Mouse (Mus musculus) intestine, embryonic 14.5 days (tissue): ENCODE data around the gene Slc15a1. TPM values are rescaled to one million over a fixed set of nuclear protein-coding genes. Genes with fewer than 3 reads are reported as not detected.

Experiments used
- ATAC-seq: fragments of 200-750 bp; cut with Nextera tagmentation; replicated peaks from 2 replicates; pipeline ENCODE4 v1.8.0; 2017; ENCODE audit warnings: low read depth, moderate number of reproducible peaks, moderate TSS enrichment, moderate library complexity; ENCODE audit not compliant: low FRiP score, low TSS enrichment
- DNase-seq: peaks from one replicate; pipeline ENCODE4 v3.0.0-alpha.2; 2018; ENCODE audit warnings: low spot score
- H3K27ac ChIP-seq: fragments of 300-500 bp; sonication (generic); 2 replicates; pipeline ENCODE4 v1.5.1; 2014; ENCODE audit warnings: low read depth, mild to moderate bottlenecking, control low read depth
- H3K27me3 ChIP-seq: fragments of 300-500 bp; sonication (generic); replicated peaks from 2 replicates; pipeline ENCODE4 v1.6.1; 2014; ENCODE audit warnings: low read length, control low read depth; ENCODE audit not compliant: control insufficient read depth, insufficient read depth
- H3K36me3 ChIP-seq: fragments of 300-500 bp; sonication (generic); 2 replicates; pipeline ENCODE4 v1.6.1; 2014; ENCODE audit warnings: low read length, control low read depth; ENCODE audit not compliant: control insufficient read depth, insufficient read depth
- H3K4me1 ChIP-seq: fragments of 300-500 bp; sonication (generic); replicated peaks from 2 replicates; pipeline ENCODE4 v1.6.1; 2014; ENCODE audit warnings: low read length, control low read depth, mixed read lengths; ENCODE audit not compliant: control insufficient read depth, insufficient read depth
- H3K4me2 ChIP-seq: fragments of 300-500 bp; sonication (generic); 2 replicates; pipeline ENCODE4 v1.6.1; 2014; ENCODE audit warnings: low read length
- H3K4me3 ChIP-seq: fragments of 300-500 bp; sonication (generic); 2 replicates; pipeline ENCODE4 v1.5.1; 2014; ENCODE audit warnings: low read depth, low read length, control low read depth, mixed read lengths
- H3K9ac ChIP-seq: fragments of 300-500 bp; sonication (generic); 2 replicates; pipeline ENCODE4 v1.6.1; 2014; ENCODE audit warnings: mild to moderate bottlenecking, low read length
- H3K9me3 ChIP-seq: fragments of 300-500 bp; sonication (generic); 2 replicates; pipeline ENCODE4 v1.6.1; 2016; ENCODE audit warnings: low read length, control low read depth; ENCODE audit not compliant: control insufficient read depth
- WGBS: fragments of 180-500 bp; shearing (Covaris S2); extraction: QIAGEN DNeasy Blood & Tissue Kit; methylation state at CpG from one replicate; pipeline ENCODE4 v1.1.7; 2014; 5-methylcytosine and 5-hydroxymethylcytosine counted together
- polyA plus RNA-seq: library from polyadenylated mRNA; unstranded; fragments of >200 nt; fragmentation: Nextera tagmentation; extraction: Ambion mirVana; gene quantifications from 2 replicates; pipeline ENCODE4 v1.2.1, GENCODE M21; 2014

Gene Slc15a1
- polyA plus RNA-seq, 1 experiment from 2014 or later, result 0.39 TPM

GRCm38 (mm10) chr14:121500577-121500976 lies 4.5 kb downstream of the Slc15a1 start:
- Histone ChIP-seq H3K27ac (no peak overlapping the region), H3K27me3 (peaks cover 17% of the 10 kb centered on the region; the same call in 1 of the 2 replicates), H3K4me3 (no peak overlapping the region), H3K4me1 (no peaks in the 10 kb centered on the region), H3K9ac (no peak overlapping the region), H3K4me2 (no peak overlapping the region), H3K36me3 (no peaks in the 10 kb centered on the region), H3K9me3 (no peaks in the 10 kb centered on the region)
- WGBS, result 69% methylated on average over 2 of the region's 2 CpGs
- no peak for ATAC-seq
- DNase-seq, result no peak

- no peaks in the 10 kb centered on the region for H3K4me1 ChIP-seq
- no peak for ATAC-seq
- WGBS, result 63% methylated on average over 1 of the region's 1 CpGs
Measured at GRCm38 (mm10) chr14:121499769-121500168, 5.3 kb downstream of the Slc15a1 start.

GRCm38 (mm10) chr14:121497800-121498199 lies 7.3 kb downstream of the Slc15a1 start:
- Histone ChIP-seq H3K36me3 (no peaks in the 10 kb centered on the region), H3K27me3 (no peaks in the 10 kb centered on the region), H3K4me1 (0 out of 2 replicates have a peak, but pooled peaks cover under 1% of the 10 kb centered on the region), H3K4me3 (no peak overlapping the region), H3K9me3 (no peaks in the 10 kb centered on the region), H3K4me2 (no peak overlapping the region), H3K27ac (no peak overlapping the region), H3K9ac (no peak overlapping the region)
- ATAC-seq, result no peak
- 83% methylated on average over 1 of the region's 1 CpGs for WGBS
- no peak for DNase-seq

More at GRCm38 (mm10) chr14:121499769-121500168, 5.3 kb downstream of the Slc15a1 start:
- Histone ChIP-seq H3K9me3 (no peaks in the 10 kb centered on the region), H3K4me3 (no peak overlapping the region), H3K4me2 (no peak overlapping the region), H3K27ac (no peak overlapping the region), H3K9ac (no peak overlapping the region), H3K36me3 (no peaks in the 10 kb centered on the region), H3K27me3 (0 out of 2 replicates have a peak, but pooled peaks cover 9% of the 10 kb centered on the region)
- no peak for DNase-seq

- ATAC-seq (no peak), DNase-seq (no peak)
- no peaks in the 10 kb centered on the region for H3K9me3 ChIP-seq
- H3K27me3 ChIP-seq, result no peaks in the 10 kb centered on the region
- no peak overlapping the region for H3K9ac ChIP-seq
- H3K4me2 ChIP-seq, result no peak overlapping the region
- H3K27ac ChIP-seq, result no peak overlapping the region
- WGBS, result 82% methylated on average over 4 of the region's 4 CpGs
- no peaks in the 10 kb centered on the region for H3K36me3 ChIP-seq
- H3K4me3 ChIP-seq, result no peak overlapping the region
- peaks cover 11% of the 10 kb centered on the region; the same call in 1 of the 2 replicates for H3K4me1 ChIP-seq
Measured at GRCm38 (mm10) chr14:121495741-121496140, 9.3 kb downstream of the Slc15a1 start.

- no peak for ATAC-seq
- no peak overlapping the region for H3K4me2 ChIP-seq
Measured at GRCm38 (mm10) chr14:121495120-121495519, 9.9 kb downstream of the Slc15a1 start.

GRCm38 (mm10) chr14:121494238-121494637 lies 10.8 kb downstream of the Slc15a1 start:
- DNase-seq, result no peak
- H3K4me2 ChIP-seq, result no peak overlapping the region
- no peaks in the 10 kb centered on the region for H3K9me3 ChIP-seq
- no peak overlapping the region for H3K9ac ChIP-seq
- no peaks in the 10 kb centered on the region for H3K36me3 ChIP-seq
- no peak overlapping the region for H3K4me3 ChIP-seq
- 0 out of 2 replicates have a peak, but pooled peaks have one; percentile 40 for ATAC-seq
- no peaks in the 10 kb centered on the region for H3K27me3 ChIP-seq
- peaks cover 11% of the 10 kb centered on the region; the same call in 1 of the 2 replicates for H3K4me1 ChIP-seq
- 39% methylated on average over 2 of the region's 2 CpGs for WGBS
- no peak overlapping the region for H3K27ac ChIP-seq

More at GRCm38 (mm10) chr14:121495120-121495519, 9.9 kb downstream of the Slc15a1 start:
- H3K9me3 ChIP-seq, result no peaks in the 10 kb centered on the region
- no peak for DNase-seq
- no peaks in the 10 kb centered on the region for H3K36me3 ChIP-seq
- H3K27me3 ChIP-seq, result no peaks in the 10 kb centered on the region
- no peak overlapping the region for H3K9ac ChIP-seq
- no peak overlapping the region for H3K27ac ChIP-seq
- 80% methylated on average over 2 of the region's 2 CpGs for WGBS
- H3K4me3 ChIP-seq, result no peak overlapping the region
- H3K4me1 ChIP-seq, result peaks cover 11% of the 10 kb centered on the region; the same call in 1 of the 2 replicates

GRCm38 (mm10) chr14:121493712-121494111 lies 11.3 kb downstream of the Slc15a1 start:
- Histone ChIP-seq H3K9ac (no peak overlapping the region), H3K4me1 (peaks cover 11% of the 10 kb centered on the region; the same call in 1 of the 2 replicates), H3K9me3 (no peaks in the 10 kb centered on the region), H3K36me3 (no peaks in the 10 kb centered on the region), H3K4me2 (no peak overlapping the region), H3K27ac (no peak overlapping the region), H3K27me3 (no peaks in the 10 kb centered on the region), H3K4me3 (no peak overlapping the region)
- 58% methylated on average over 3 of the region's 3 CpGs for WGBS
- peak; percentile 86 for ATAC-seq
- DNase-seq, result no peak

- no peak for DNase-seq
- no peaks in the 10 kb centered on the region for H3K36me3 ChIP-seq
Measured at GRCm38 (mm10) chr14:121492328-121492727, 12.7 kb downstream of the Slc15a1 start.

GRCm38 (mm10) chr14:121485722-121486121 lies 19.3 kb downstream of the Slc15a1 start:
- no peaks in the 10 kb centered on the region for H3K9me3 ChIP-seq
- no peak overlapping the region for H3K9ac ChIP-seq
- no peaks in the 10 kb centered on the region for H3K4me1 ChIP-seq
- H3K27ac ChIP-seq, result no peak overlapping the region
- ATAC-seq (no peak), DNase-seq (no peak)
- 77% methylated on average over 1 of the region's 1 CpGs for WGBS
- H3K27me3 ChIP-seq, result no peaks in the 10 kb centered on the region
- no peaks in the 10 kb centered on the region for H3K36me3 ChIP-seq
- H3K4me2 ChIP-seq, result no peak overlapping the region
- H3K4me3 ChIP-seq, result no peak overlapping the region

More at GRCm38 (mm10) chr14:121492328-121492727, 12.7 kb downstream of the Slc15a1 start:
- H3K9ac ChIP-seq, result no peak overlapping the region
- ATAC-seq, result peak; percentile 49
- 35% methylated on average over 8 of the region's 8 CpGs for WGBS
- H3K4me1 ChIP-seq, result peaks cover 11% of the 10 kb centered on the region; the same call in 1 of the 2 replicates
- no peaks in the 10 kb centered on the region for H3K9me3 ChIP-seq
- no peaks in the 10 kb centered on the region for H3K27me3 ChIP-seq
- H3K4me3 ChIP-seq, result no peak overlapping the region
- H3K27ac ChIP-seq, result no peak overlapping the region
- H3K4me2 ChIP-seq, result 0 out of 2 replicates have a peak overlapping the region, but pooled peaks have one; percentile 12
